Mouse (Mus musculus) liver, embryonic 15.5 days (tissue): Measurements from ENCODE around the gene Ncln. TPM values are rescaled to one million over a fixed set of nuclear protein-coding genes. Genes with fewer than 3 reads are reported as not detected.
A peak's percentile ranks its signal among the peaks of the same experiment; 100 is the strongest.
"Not testable (repeated sequence)": the region's sequence is repeated elsewhere in the genome, so short reads cannot be mapped to it uniquely, and the experiment has no call there.

Source experiments
- ATAC-seq: fragments of 200-750 bp; cut with Nextera tagmentation; 2 replicates; pipeline ENCODE4 v1.8.0; 2017; ENCODE audit warnings: moderate number of reproducible peaks, mild to moderate bottlenecking, moderate library complexity; ENCODE audit not compliant: insufficient read depth
- H3K27ac ChIP-seq: fragments of 300-500 bp; sonication (generic); replicated peaks from 2 replicates; pipeline ENCODE4 v1.5.1; 2015; ENCODE audit warnings: mild to moderate bottlenecking, inconsistent platforms
- H3K27me3 ChIP-seq: fragments of 300-500 bp; sonication (generic); 2 replicates; pipeline ENCODE4 v1.6.1; 2015; ENCODE audit warnings: mild to moderate bottlenecking, inconsistent platforms
- H3K36me3 ChIP-seq: fragments of 300-500 bp; sonication (generic); replicated peaks from 2 replicates; pipeline ENCODE4 v1.6.1; 2015; ENCODE audit warnings: moderate library complexity, mild to moderate bottlenecking, inconsistent platforms
- H3K4me1 ChIP-seq: fragments of 300-500 bp; sonication (generic); replicated peaks from 2 replicates; pipeline ENCODE4 v1.6.1; 2015; ENCODE audit warnings: inconsistent platforms
- H3K4me2 ChIP-seq: fragments of 300-500 bp; sonication (generic); 2 replicates; pipeline ENCODE4 v1.6.1; 2015; ENCODE audit warnings: moderate library complexity, mild to moderate bottlenecking, inconsistent platforms
- H3K4me3 ChIP-seq: fragments of 300-500 bp; sonication (generic); replicated peaks from 2 replicates; pipeline ENCODE4 v1.5.1; 2015; ENCODE audit warnings: mild to moderate bottlenecking, inconsistent platforms
- H3K9ac ChIP-seq: fragments of 300-500 bp; sonication (generic); 2 replicates; pipeline ENCODE4 v1.6.1; 2015; ENCODE audit warnings: moderate library complexity, mild to moderate bottlenecking, inconsistent platforms
- H3K9me3 ChIP-seq: fragments of 300-500 bp; sonication (generic); replicated peaks from 2 replicates; pipeline ENCODE4 v1.6.1; 2016; ENCODE audit warnings: inconsistent platforms
- WGBS: fragments of 180-500 bp; shearing (Covaris S2); methylation state at CpG from one replicate; pipeline ENCODE4 v1.1.7; 2015; ENCODE audit warnings: mixed read lengths; ENCODE audit not compliant: insufficient replicate concordance; 5-methylcytosine and 5-hydroxymethylcytosine counted together
- microRNA-seq: library from miRNA; unstranded; fragments of <30 nt; microRNA quantifications from one replicate; pipeline ENCODE4, GENCODE M21; 2016
- polyA plus RNA-seq: library from polyadenylated mRNA; unstranded; fragments of >200 nt; fragmentation: Nextera tagmentation; extraction: Ambion mirVana; gene quantifications from 2 replicates; pipeline ENCODE4 v1.2.1, GENCODE M21; 2015

The Ncln gene
- polyA plus RNA-seq, 1 experiment from 2014 or later: 43.7 TPM

DNA sequence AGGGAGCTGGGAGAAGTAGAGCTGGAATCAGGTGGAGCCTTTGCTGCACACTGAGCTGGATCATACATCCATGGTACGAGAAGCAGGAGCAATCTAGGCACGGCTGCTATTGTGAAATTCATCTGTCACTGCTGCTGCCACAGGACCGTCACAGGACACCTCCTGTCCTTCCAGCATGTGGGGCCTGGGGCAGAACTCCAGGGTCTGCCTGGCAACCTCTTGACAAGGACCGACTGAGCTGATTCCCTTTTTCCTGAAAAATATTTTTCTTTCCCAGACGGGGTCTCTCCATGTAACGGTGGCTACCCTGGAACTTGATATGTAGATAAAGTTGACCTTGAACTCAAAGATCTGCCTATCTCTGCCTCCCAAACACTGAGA lies 44.8 kb downstream of the Ncln start:
- H3K4me2 ChIP-seq: no peak overlapping the region
- H3K27me3 ChIP-seq: peaks cover 87% of the 10 kb centered on the region

DNA sequence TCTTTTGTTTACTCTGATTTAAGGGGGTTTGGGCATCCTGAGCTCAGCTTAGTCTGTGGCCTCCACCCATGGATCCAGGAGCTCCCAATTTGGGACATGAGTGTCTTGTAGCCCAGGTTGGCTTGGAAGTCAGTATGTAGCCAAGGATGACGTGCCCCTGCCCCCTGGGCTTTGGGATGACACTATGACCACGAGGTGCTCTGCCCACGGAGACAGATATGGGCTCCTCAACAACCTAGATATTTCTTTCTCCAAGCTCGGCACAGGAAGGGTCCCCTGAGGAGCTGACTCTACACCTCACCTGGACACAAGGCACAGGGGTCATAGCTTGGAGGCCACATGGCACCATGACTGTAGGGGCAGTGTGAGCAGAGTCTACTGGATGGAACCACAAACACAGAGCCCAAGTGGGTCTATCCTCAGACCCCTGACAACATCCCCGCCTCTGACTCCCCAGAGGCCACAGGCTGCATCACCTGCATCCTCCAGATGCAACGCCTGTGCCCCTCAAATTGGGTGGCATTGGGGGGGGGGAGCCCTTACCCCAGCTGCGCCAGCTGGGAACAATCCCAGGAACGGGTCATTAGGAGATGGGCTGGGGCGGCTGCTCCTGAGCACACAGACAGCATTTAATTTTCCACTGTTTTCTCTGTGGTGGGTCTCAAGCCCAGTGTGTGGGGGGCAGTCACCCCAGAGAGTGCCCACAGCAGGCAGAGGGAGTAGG lies 45.4 kb downstream of the Ncln start:
- Histone ChIP-seq H3K4me2 (no peak overlapping the region), H3K4me3 (no peak overlapping the region), H3K9ac (no peak overlapping the region), H3K4me1 (0 out of 2 replicates have a peak, but pooled peaks cover 3% of the 10 kb centered on the region), H3K9me3 (no peaks in the 10 kb centered on the region), H3K36me3 (no peaks in the 10 kb centered on the region), H3K27me3 (peaks cover 82% of the 10 kb centered on the region), H3K27ac (no peak overlapping the region)
- 45% methylated on average over 9 of the region's 9 CpGs for WGBS
- ATAC-seq: no peak

More for the DNA sequence above, 44.8 kb downstream of the Ncln start:
- 0 out of 2 replicates have a peak, but pooled peaks cover 3% of the 10 kb centered on the region for H3K4me1 ChIP-seq
- no peaks in the 10 kb centered on the region for H3K9me3 ChIP-seq
- WGBS: 32% methylated on average over 6 of the region's 6 CpGs
- no peak overlapping the region for H3K4me3 ChIP-seq
- ATAC-seq: no peak
- H3K36me3 ChIP-seq: no peaks in the 10 kb centered on the region
- no peak overlapping the region for H3K9ac ChIP-seq
- H3K27ac ChIP-seq: no peak overlapping the region

DNA sequence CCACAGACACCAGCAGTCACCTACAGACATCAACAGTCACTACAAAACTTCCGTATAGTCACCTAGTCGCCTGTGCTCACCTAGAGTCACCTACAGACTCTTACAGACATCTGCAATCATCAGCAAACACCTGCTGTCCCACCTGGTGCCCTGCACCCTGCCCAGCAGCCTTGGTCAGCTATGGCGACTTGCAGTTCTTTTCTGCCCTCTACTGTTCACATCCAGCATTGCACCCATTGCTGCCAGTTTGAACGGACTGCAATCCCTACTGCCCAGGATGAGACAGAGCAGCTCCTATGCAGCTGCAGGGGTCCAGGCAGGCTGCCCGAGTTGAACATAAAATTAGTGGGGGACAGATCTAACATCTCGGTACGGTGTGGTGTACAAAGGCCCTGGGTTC lies 46.1 kb downstream of the Ncln start:
- Histone ChIP-seq H3K27me3 (peaks cover 75% of the 10 kb centered on the region), H3K4me1 (0 out of 2 replicates have a peak, but pooled peaks cover 3% of the 10 kb centered on the region), H3K27ac (no peak overlapping the region), H3K4me2 (no peak overlapping the region), H3K9ac (no peak overlapping the region), H3K36me3 (no peaks in the 10 kb centered on the region), H3K9me3 (no peaks in the 10 kb centered on the region), H3K4me3 (no peak overlapping the region)
- ATAC-seq: 0 out of 2 replicates have a peak, but pooled peaks have one; percentile 34
- 1% methylated on average over 7 of the region's 7 CpGs for WGBS

DNA sequence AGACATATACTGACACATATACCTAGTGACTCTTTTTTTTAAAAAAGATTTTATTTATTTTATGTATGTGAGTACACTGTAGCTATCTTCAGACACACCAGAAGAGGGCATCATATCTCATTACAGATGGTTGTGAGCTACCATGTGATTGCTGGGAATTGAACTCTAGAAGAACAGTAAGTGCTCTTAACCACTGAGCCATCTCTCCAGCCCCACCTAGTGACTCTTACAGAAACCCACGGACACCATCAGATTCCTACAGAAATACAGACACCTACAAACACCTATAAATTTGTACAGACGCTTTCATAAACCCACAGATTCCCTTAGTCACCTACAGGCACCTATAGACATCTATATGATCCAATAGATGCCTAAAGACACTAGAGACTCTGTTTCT lies 50.7 kb downstream of the Ncln start:
- not testable (repeated sequence) for H3K9me3 ChIP-seq, H3K9ac ChIP-seq, ATAC-seq, H3K4me3 ChIP-seq, H3K36me3 ChIP-seq, H3K4me1 ChIP-seq, H3K27ac ChIP-seq, H3K4me2 ChIP-seq
- peaks cover 47% of the 10 kb centered on the region for H3K27me3 ChIP-seq
- 12% methylated on average over 2 of the region's 2 CpGs for WGBS

DNA sequence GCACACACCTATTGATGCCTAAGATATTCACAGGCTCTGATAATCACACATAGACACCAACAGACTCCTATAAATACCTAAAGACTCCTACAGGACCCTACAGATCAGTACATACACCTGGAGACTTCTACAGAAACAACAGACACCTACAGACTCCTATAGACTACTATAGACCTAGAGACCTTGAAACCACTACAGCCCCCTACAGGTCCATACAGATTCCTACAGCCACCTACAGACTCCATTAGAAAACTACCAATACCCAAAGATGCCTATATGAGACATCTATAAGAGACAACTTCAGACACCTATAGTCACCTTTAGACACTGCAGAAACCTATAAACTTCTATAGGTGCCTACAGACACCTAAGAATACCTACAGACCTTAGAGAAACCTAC lies 55.2 kb downstream of the Ncln start:
- ATAC-seq: no peak
- no peaks in the 10 kb centered on the region for H3K36me3 ChIP-seq
- no peaks in the 10 kb centered on the region for H3K4me1 ChIP-seq
- no peak overlapping the region for H3K4me3 ChIP-seq
- H3K27me3 ChIP-seq: peaks cover 23% of the 10 kb centered on the region
- H3K9me3 ChIP-seq: no peaks in the 10 kb centered on the region
- H3K4me2 ChIP-seq: no peak overlapping the region
- no peak overlapping the region for H3K27ac ChIP-seq
- H3K9ac ChIP-seq: no peak overlapping the region

Small RNA genes lying within 50 kb of the gene (microRNA-seq; reads per million reads assigned to microRNA genes)
- not detected for gene Gm25595

Other genes starting within 250 kb of the Ncln start
- gene Matk, start 243.5 kb downstream of the Ncln start, polyA plus RNA-seq: 1.9 and 2.1 TPM in 2 replicates
- 78.7 and 92.2 TPM in 2 replicates for gene Mrpl54, start 229.5 kb downstream of the Ncln start, polyA plus RNA-seq
- 24.0 and 27.3 TPM in 2 replicates for gene Apba3, start 229.4 kb downstream of the Ncln start, polyA plus RNA-seq
- gene Tjp3, start 204.8 kb downstream of the Ncln start, polyA plus RNA-seq: 0.93 and 1.4 TPM in 2 replicates
- gene Pip5k1c, start 203.4 kb downstream of the Ncln start, polyA plus RNA-seq: 13.4 and 15.2 TPM in 2 replicates
- gene Cactin, start 175.3 kb downstream of the Ncln start, polyA plus RNA-seq: 24.3 and 29.5 TPM in 2 replicates
- 4.0 and 5.0 TPM in 2 replicates for gene Tbxa2r, start 167.7 kb downstream of the Ncln start, polyA plus RNA-seq
- gene Gipc3, start 153.1 kb downstream of the Ncln start, polyA plus RNA-seq: not detected in 2 replicates
- gene Hmg20b, start 145.9 kb downstream of the Ncln start, polyA plus RNA-seq: 22.3 and 22.6 TPM in 2 replicates
- 15.0 and 16.5 TPM in 2 replicates for gene Mfsd12, start 138.9 kb downstream of the Ncln start, polyA plus RNA-seq
- gene 4930404N11Rik, start 130.6 kb downstream of the Ncln start, polyA plus RNA-seq: 2.3 and 2.9 TPM in 2 replicates
- 127 and 147 TPM in 2 replicates for gene Fzr1, start 117.9 kb downstream of the Ncln start, polyA plus RNA-seq
- gene Dohh, start 112.0 kb downstream of the Ncln start, polyA plus RNA-seq: 50.9 and 56.2 TPM in 2 replicates
- gene Gm48551, start 111.9 kb downstream of the Ncln start, polyA plus RNA-seq: 0.75 and 0.88 TPM in 2 replicates
- 0.56 TPM in 1 of 2 replicates, not detected in the other for gene Gm48552, start 107.4 kb downstream of the Ncln start, polyA plus RNA-seq
- gene Smim24, start 103.3 kb downstream of the Ncln start, polyA plus RNA-seq: 1.9 and 2.3 TPM in 2 replicates
- 9.5 and 11.5 TPM in 2 replicates for gene Nfic, start 40.8 kb downstream of the Ncln start, polyA plus RNA-seq
- 0.02 TPM in 1 of 2 replicates, not detected in the other for gene Celf5, start 13.7 kb downstream of the Ncln start, polyA plus RNA-seq
- 4.1 and 5.4 TPM in 2 replicates for gene S1pr4, start 3.7 kb upstream of the Ncln start, polyA plus RNA-seq
- gene Gna15, start 27.8 kb upstream of the Ncln start, polyA plus RNA-seq: 4.3 and 5.6 TPM in 2 replicates
- gene Gna11, start 48.8 kb upstream of the Ncln start, polyA plus RNA-seq: 20.3 and 24.6 TPM in 2 replicates
- gene Aes, start 63.1 kb upstream of the Ncln start, polyA plus RNA-seq: 243 and 271 TPM in 2 replicates
- gene Tle2, start 78.2 kb upstream of the Ncln start, polyA plus RNA-seq: 2.2 and 2.6 TPM in 2 replicates
- gene Tle6, start 104.7 kb upstream of the Ncln start, polyA plus RNA-seq: 3.5 TPM in 2 replicates
- 0.23 and 0.24 TPM in 2 replicates for gene BC025920, start 109.9 kb upstream of the Ncln start, polyA plus RNA-seq
- 7.7 and 9.1 TPM in 2 replicates for gene Sirt6, start 131.4 kb upstream of the Ncln start, polyA plus RNA-seq
- 1.8 and 2.3 TPM in 2 replicates for gene Ankrd24, start 132.1 kb upstream of the Ncln start, polyA plus RNA-seq
- gene Gm10778, start 152.7 kb upstream of the Ncln start, polyA plus RNA-seq: 1.7 TPM in 2 replicates
- 4.0 and 4.3 TPM in 2 replicates for gene Zfp433, start 208.4 kb upstream of the Ncln start, polyA plus RNA-seq